Mouse (Mus musculus) kidney, embryonic 16.5 days (tissue): ENCODE measurements around the gene Mybph. TPM values are rescaled to one million over a fixed set of nuclear protein-coding genes. Genes with fewer than 3 reads are reported as not detected.

Experiments used
- ATAC-seq: fragments of 200-750 bp; cut with Nextera tagmentation; 2 replicates; pipeline ENCODE4 v1.8.0; 2017; ENCODE audit warnings: moderate TSS enrichment; ENCODE audit not compliant: low FRiP score, low TSS enrichment
- H3K27ac ChIP-seq: fragments of 300-500 bp; sonication (generic); 2 replicates; pipeline ENCODE4 v1.5.1; 2014; ENCODE audit warnings: low read length
- H3K27me3 ChIP-seq: fragments of 300-500 bp; sonication (generic); 2 replicates; pipeline ENCODE4 v1.6.1; 2014; ENCODE audit warnings: low read length, control low read depth, mixed read lengths; ENCODE audit not compliant: insufficient read depth
- H3K36me3 ChIP-seq: fragments of 300-500 bp; sonication (generic); 2 replicates; pipeline ENCODE4 v1.6.1; 2014; ENCODE audit warnings: low read length, control low read depth, mixed read lengths; ENCODE audit not compliant: insufficient read depth
- H3K4me1 ChIP-seq: fragments of 300-500 bp; sonication (generic); 2 replicates; pipeline ENCODE4 v1.6.1; 2014; ENCODE audit warnings: low read length, control low read depth, mixed read lengths; ENCODE audit not compliant: insufficient read depth
- H3K4me2 ChIP-seq: fragments of 300-500 bp; sonication (generic); replicated peaks from 2 replicates; pipeline ENCODE4 v1.6.1; 2014; ENCODE audit warnings: low read depth, low read length
- H3K4me3 ChIP-seq: fragments of 300-500 bp; sonication (generic); 2 replicates; pipeline ENCODE4 v1.5.1; 2014; ENCODE audit warnings: mild to moderate bottlenecking, low read length
- H3K9ac ChIP-seq: fragments of 300-500 bp; sonication (generic); replicated peaks from 2 replicates; pipeline ENCODE4 v1.6.1; 2014; ENCODE audit warnings: low read length
- H3K9me3 ChIP-seq: fragments of 300-500 bp; sonication (generic); 2 replicates; pipeline ENCODE4 v1.6.1; 2016; ENCODE audit warnings: low read length, control low read depth
- WGBS: fragments of 180-500 bp; shearing (Covaris S2); extraction: QIAGEN DNeasy Blood & Tissue Kit; methylation state at CpG from one replicate; pipeline ENCODE4 v1.1.7; 2014; 5-methylcytosine and 5-hydroxymethylcytosine counted together
- polyA plus RNA-seq: library from polyadenylated mRNA; unstranded; fragments of >200 nt; fragmentation: Nextera tagmentation; extraction: Ambion mirVana; gene quantifications from 2 replicates; pipeline ENCODE4 v1.2.1, GENCODE M21; 2015

Gene Mybph
- polyA plus RNA-seq, 1 experiment from 2014 or later = 1.7 TPM

DNA sequence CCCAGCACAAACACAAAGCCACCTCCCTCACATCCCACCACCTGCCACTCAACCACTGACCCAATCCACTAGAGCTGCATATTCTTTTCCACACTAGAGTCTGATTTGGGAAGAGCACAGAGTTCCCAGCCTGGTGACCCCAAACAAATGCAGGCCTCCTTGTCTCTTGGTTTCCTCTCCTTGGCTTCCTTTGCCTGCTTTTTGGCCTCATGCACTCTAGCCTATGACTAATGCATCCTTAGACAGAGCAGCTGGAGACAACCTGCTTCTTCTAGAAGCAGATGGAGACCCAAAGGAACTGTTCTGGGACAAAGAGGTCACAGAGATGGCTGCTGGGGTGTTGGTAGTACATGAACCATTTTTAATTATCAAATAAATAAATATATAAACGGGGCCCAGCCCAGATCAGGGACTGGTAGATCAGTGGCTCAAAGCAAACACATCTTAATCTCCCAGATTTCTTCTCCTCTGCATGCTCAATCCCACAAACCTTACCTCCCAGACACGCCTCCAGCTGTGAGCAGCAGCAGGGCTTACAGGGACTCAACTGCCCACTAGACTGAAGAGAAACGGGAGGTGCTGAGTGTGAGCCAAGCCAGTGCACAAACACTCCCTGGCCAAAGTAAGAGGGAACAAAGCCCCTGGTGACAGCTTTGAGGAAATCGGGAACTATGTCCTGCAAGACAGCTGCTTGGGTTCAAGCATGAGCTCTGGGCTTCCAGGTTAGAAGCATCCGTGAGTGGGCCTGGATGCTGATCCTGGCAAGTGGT is 36.7 kb downstream of the Mybph start:
- Histone ChIP-seq H3K4me3 (no peak overlapping the region), H3K27ac (no peak overlapping the region), H3K4me1 (peaks cover 29% of the 10 kb centered on the region), H3K9me3 (no peaks in the 10 kb centered on the region), H3K4me2 (no peak overlapping the region), H3K36me3 (no peaks in the 10 kb centered on the region), H3K27me3 (peaks cover 14% of the 10 kb centered on the region), H3K9ac (no peak overlapping the region)
- no peak for ATAC-seq
- 65% methylated on average over 5 of the region's 5 CpGs for WGBS

DNA sequence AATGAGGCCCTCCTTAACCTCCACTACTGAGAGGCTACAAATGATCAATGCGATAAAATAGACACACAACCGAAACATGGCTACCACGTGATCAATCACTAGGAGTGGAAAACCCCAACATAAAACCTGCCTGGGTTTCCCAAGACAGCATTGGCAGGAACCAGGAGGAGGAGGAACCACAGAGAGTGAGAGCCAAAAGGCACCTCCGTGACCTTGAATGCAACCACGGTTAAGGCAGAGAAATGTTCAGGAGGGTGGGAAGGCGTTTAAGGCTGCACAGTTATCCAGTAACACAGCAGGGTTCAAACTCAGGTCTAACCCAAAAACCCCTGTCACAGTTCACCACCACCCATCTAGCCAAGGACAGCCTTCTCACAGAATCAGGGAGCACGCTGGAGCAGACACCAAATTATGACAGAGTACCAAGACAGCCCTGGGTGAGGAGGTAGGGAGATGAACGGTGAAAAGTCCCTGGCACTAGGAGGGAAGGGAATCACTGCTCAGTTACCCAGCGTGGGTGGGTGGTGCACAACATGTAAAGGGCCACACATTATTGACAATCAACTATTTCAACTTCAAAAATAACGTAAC is 37.5 kb downstream of the Mybph start:
- peaks cover 36% of the 10 kb centered on the region for H3K4me1 ChIP-seq
- no peak overlapping the region for H3K4me2 ChIP-seq
- H3K4me3 ChIP-seq = no peak overlapping the region
- ATAC-seq = no peak
- peaks cover 18% of the 10 kb centered on the region for H3K27me3 ChIP-seq
- no peak overlapping the region for H3K27ac ChIP-seq
- H3K9ac ChIP-seq = no peak overlapping the region; the same call in 1 of the 2 replicates
- H3K36me3 ChIP-seq = no peaks in the 10 kb centered on the region
- H3K9me3 ChIP-seq = no peaks in the 10 kb centered on the region
- WGBS = 76% methylated on average over 10 of the region's 10 CpGs

- ATAC-seq = no peak
- WGBS = 78% methylated on average over 3 of the region's 3 CpGs
- H3K4me3 ChIP-seq = no peak overlapping the region
These were observed 38.0 kb downstream of the Mybph start for GRCm38 (mm10) chr1:134231270-134231669.

GRCm38 (mm10) chr1:134231681-134232080 is 38.4 kb downstream of the Mybph start:
- Histone ChIP-seq H3K4me2 (no peak overlapping the region), H3K27me3 (peaks cover 24% of the 10 kb centered on the region), H3K4me1 (peaks cover 41% of the 10 kb centered on the region), H3K9ac (no peak overlapping the region), H3K27ac (no peak overlapping the region), H3K36me3 (no peaks in the 10 kb centered on the region), H3K9me3 (no peaks in the 10 kb centered on the region), H3K4me3 (no peak overlapping the region)
- 73% methylated on average over 3 of the region's 3 CpGs for WGBS
- no peak for ATAC-seq

More at GRCm38 (mm10) chr1:134231270-134231669, 38.0 kb downstream of the Mybph start:
- H3K4me1 ChIP-seq = peaks cover 41% of the 10 kb centered on the region
- H3K36me3 ChIP-seq = no peaks in the 10 kb centered on the region
- H3K4me2 ChIP-seq = no peak overlapping the region
- peaks cover 21% of the 10 kb centered on the region for H3K27me3 ChIP-seq
- H3K9me3 ChIP-seq = no peaks in the 10 kb centered on the region
- no peak overlapping the region; the same call in 1 of the 2 replicates for H3K9ac ChIP-seq
- H3K27ac ChIP-seq = no peak overlapping the region

- 49% methylated on average over 8 of the region's 8 CpGs for WGBS
- Histone ChIP-seq H3K4me2 (peak overlapping the region; percentile 89), H3K4me3 (0 out of 2 replicates have a peak overlapping the region, but pooled peaks have one; percentile 2), H3K4me1 (peaks cover 41% of the 10 kb centered on the region), H3K9ac (peak overlapping the region; percentile 32; the same call in 1 of the 2 replicates), H3K27me3 (peaks cover 24% of the 10 kb centered on the region), H3K9me3 (no peaks in the 10 kb centered on the region), H3K27ac (peak overlapping the region; percentile 88), H3K36me3 (no peaks in the 10 kb centered on the region)
- no peak; the same call in 1 of the 2 replicates for ATAC-seq
These were observed 39.1 kb downstream of the Mybph start for GRCm38 (mm10) chr1:134232326-134232725.

GRCm38 (mm10) chr1:134232778-134233531 is 39.7 kb downstream of the Mybph start:
- H3K27me3 ChIP-seq = peaks cover 24% of the 10 kb centered on the region
- H3K4me3 ChIP-seq = peak overlapping the region; percentile 51; the same call in 1 of the 2 replicates
- ATAC-seq = peak; percentile 75
- H3K9ac ChIP-seq = 0 out of 2 replicates have a peak overlapping the region, but pooled peaks have one; percentile 5
- 25% methylated on average over 12 of the region's 12 CpGs for WGBS
- peaks cover 41% of the 10 kb centered on the region for H3K4me1 ChIP-seq
- peak overlapping the region; percentile 89 for H3K4me2 ChIP-seq
- H3K27ac ChIP-seq = peak overlapping the region; percentile 88
- no peaks in the 10 kb centered on the region for H3K36me3 ChIP-seq
- H3K9me3 ChIP-seq = no peaks in the 10 kb centered on the region

- Histone ChIP-seq H3K36me3 (no peaks in the 10 kb centered on the region), H3K4me2 (peak overlapping the region; percentile 89), H3K4me1 (peaks cover 41% of the 10 kb centered on the region), H3K4me3 (peak overlapping the region; percentile 51), H3K27ac (peak overlapping the region; percentile 88; the same call in 1 of the 2 replicates), H3K9me3 (no peaks in the 10 kb centered on the region), H3K9ac (peak overlapping the region; percentile 61; the same call in 1 of the 2 replicates), H3K27me3 (peaks cover 24% of the 10 kb centered on the region)
- WGBS = 47% methylated on average over 19 of the region's 19 CpGs
- ATAC-seq = no peak
These were observed 40.6 kb downstream of the Mybph start for GRCm38 (mm10) chr1:134233681-134234454.

- peak; percentile 44 for ATAC-seq
- Histone ChIP-seq H3K4me3 (peak overlapping the region; percentile 51), H3K9ac (peak overlapping the region; percentile 61), H3K9me3 (no peaks in the 10 kb centered on the region), H3K4me2 (peak overlapping the region; percentile 89), H3K27ac (no peak overlapping the region), H3K27me3 (peaks cover 24% of the 10 kb centered on the region), H3K4me1 (peaks cover 41% of the 10 kb centered on the region), H3K36me3 (no peaks in the 10 kb centered on the region)
- under 1% methylated on average over 41 of the region's 41 CpGs for WGBS
These were observed 41.5 kb downstream of the Mybph start for GRCm38 (mm10) chr1:134234455-134235390.
